Mouse (Mus musculus): ENCODE measurements around the gene Sertad2. TPM values are rescaled to one million over a fixed set of nuclear protein-coding genes. Genes with fewer than 3 reads are reported as not detected.

Gene Sertad2
- polyA plus RNA-seq, 1 experiment from 2014 or later, result 52.4 TPM

DNA sequence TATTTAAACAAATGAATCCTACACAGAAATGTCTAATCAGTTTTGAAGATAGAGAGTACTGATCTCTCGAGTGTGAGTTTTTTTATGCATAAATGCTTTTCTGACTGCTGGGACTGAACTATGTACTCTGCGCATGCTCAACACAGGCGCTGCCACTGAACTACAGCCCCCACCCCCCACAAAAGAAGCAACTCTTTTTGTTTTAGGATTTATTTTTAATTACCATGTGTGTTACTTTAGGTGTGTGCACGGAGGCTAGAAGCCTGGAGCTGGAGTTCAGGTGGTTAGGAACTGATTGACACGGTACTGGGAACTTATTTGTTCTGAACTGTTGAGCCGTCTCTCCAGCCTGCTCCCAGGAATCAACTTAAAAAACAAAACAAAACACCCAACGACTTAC, 7.1 kb downstream of the Sertad2 start:
- no peak overlapping the region for H3K4me3 ChIP-seq (replicated peaks)
- H3K9me3 ChIP-seq (replicated peaks), result no peaks in the 10 kb centered on the region
- 70% methylated on average over 7 of the region's 7 CpGs for WGBS
- no peak overlapping the region for H3K4me2 ChIP-seq (replicated peaks)
- ATAC-seq (ENCODE audit: insufficient number of reproducible peaks, low FRiP score, low TSS enrichment, low read depth), result no peak
- H3K4me1 ChIP-seq, result 0 out of 2 replicates have a peak, but pooled peaks cover 8% of the 10 kb centered on the region
- no peak overlapping the region for H3K9ac ChIP-seq
- no peaks in the 10 kb centered on the region for H3K27me3 ChIP-seq
- H3K36me3 ChIP-seq, result no peaks in the 10 kb centered on the region
- no peak overlapping the region for H3K27ac ChIP-seq (replicated peaks)

DNA sequence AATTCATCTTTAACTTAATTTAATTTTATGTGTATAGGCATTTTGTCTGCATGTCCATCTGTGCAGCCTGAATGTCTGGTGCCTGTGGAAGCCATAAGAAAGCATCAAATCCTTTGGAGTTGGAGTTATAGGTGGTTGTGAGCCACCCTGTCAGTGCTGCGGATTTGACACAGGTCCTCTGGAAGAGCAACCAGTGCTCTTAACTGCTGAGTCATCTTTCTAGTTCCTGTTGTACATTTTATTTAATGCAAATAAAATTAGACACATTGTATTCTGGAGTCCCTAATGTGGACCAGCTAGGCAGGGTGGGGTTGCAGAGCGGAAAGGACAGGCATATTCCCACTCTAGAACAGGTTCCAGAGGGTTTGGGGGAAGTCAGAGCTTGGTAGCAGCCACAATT, 9.0 kb downstream of the Sertad2 start:
- Histone ChIP-seq H3K9ac (no peak overlapping the region), H3K27ac (replicated peaks) (no peak overlapping the region), H3K27me3 (no peaks in the 10 kb centered on the region), H3K36me3 (no peaks in the 10 kb centered on the region), H3K4me1 (0 out of 2 replicates have a peak, but pooled peaks cover 4% of the 10 kb centered on the region), H3K4me2 (replicated peaks) (no peak overlapping the region), H3K9me3 (replicated peaks) (no peaks in the 10 kb centered on the region), H3K4me3 (replicated peaks) (no peak overlapping the region)
- ATAC-seq (ENCODE audit: insufficient number of reproducible peaks, low FRiP score, low TSS enrichment, low read depth), result no peak
- WGBS, result 85% methylated on average over 2 of the region's 2 CpGs

DNA sequence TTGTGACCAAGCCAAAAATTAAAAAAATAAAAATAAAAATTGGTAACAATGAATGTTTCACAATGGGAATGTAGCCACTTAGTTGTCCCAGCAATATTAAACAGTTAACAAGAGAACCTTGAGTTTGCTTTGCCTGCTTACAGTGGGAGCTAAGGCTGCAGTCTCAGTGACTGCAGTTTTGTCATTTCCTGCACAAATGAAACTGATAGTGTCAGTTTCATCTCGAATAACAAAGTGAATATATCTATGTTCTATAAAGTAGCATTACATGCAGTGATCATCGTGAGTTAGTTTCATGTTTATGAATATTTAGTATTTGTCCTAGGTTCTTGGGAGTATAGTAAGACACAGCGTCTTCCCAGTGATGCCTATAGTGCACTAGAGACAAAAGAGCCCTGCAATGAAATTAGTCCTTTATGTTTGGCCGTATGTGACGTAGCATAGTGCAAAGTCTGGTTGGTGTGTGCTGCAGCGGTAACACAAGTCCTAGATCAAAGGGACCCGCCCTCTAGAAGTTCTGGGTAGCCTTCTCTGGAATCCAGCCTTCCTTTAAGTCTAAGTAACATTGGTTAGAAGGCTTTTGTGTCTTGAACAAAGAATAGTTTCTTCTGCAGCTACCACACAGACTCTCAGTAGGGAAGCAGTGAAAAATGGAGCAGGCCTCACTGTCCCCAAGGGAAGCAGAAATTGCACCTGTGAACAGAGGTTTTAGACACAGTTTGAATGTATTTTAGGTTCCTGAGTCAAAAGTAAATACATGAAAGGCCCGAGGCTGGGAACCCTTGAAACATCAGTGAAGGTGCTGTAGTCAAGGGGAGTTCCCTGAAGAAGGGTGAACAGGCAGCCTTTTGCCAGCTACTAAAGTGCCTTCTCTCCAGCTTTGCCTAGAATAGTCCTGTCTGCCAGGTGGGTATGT, 10.0 kb downstream of the Sertad2 start:
- Histone ChIP-seq H3K9me3 (replicated peaks) (no peaks in the 10 kb centered on the region), H3K4me1 (0 out of 2 replicates have a peak, but pooled peaks cover 4% of the 10 kb centered on the region), H3K36me3 (no peaks in the 10 kb centered on the region), H3K4me2 (replicated peaks) (no peak overlapping the region), H3K9ac (no peak overlapping the region), H3K27ac (replicated peaks) (no peak overlapping the region), H3K27me3 (no peaks in the 10 kb centered on the region), H3K4me3 (replicated peaks) (no peak overlapping the region)
- WGBS, result 70% methylated on average over 8 of the region's 8 CpGs
- no peak for ATAC-seq (ENCODE audit: insufficient number of reproducible peaks, low FRiP score, low TSS enrichment, low read depth)

DNA sequence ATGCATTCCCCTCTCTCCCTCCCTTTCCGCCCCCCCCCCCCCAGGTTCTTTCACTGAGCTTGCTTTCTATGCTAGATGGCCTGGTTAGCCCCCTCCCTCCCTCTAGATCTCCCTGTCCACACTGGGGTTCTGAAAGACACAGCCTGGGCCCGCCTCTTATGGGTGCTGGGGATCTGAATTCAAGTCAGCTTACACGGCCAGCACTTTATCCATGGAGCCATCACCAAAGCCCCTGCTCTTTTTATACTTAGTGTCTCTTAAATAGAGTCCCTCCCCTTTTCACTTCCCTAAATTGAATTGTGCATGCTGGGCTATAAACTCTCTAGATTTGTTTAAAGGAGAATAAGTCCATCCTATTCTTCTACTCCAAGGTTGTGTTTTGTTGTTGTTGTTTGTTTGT, 12.6 kb downstream of the Sertad2 start:
- no peak for ATAC-seq (ENCODE audit: insufficient number of reproducible peaks, low FRiP score, low TSS enrichment, low read depth)
- WGBS, result 78% methylated on average over 2 of the region's 3 CpGs
- Histone ChIP-seq H3K4me3 (replicated peaks) (no peak overlapping the region), H3K9me3 (replicated peaks) (no peaks in the 10 kb centered on the region), H3K27ac (replicated peaks) (no peak overlapping the region), H3K36me3 (no peaks in the 10 kb centered on the region), H3K27me3 (no peaks in the 10 kb centered on the region), H3K9ac (no peak overlapping the region), H3K4me1 (peaks cover 18% of the 10 kb centered on the region), H3K4me2 (replicated peaks) (no peak overlapping the region)

DNA sequence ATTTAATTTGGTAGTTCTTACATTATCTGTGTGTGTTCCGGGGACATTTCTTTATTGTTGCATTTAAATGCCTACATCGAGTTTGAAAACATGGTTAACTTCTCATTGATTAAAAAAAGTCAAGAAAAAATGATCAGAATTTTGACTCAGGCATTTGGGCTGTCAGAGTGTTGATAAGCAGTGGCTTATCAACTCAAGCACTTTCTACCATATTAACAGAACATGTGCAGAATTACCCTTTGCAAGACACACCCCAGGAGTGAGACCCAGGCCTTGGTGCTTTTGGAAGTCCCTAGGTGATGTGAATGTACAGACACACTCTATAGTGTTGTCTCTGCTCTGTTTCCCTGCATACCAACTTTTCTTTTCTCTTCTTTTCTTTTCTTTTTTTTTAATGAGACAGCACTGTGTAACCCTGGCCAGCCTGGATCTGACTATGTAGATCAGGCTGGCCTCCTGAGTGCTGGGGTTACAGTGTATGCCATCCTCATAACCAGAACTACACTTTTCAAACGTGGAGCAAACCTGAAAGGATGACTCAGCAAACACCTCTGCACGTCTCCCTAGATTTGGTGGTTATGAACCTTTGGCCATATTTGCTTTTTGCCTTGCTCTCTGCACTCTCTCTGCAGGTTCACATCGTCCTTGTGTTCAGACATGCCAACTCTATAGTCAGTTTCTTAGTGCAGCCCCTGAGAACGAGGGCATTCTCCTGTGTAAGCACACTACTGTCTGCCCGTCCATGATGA, 13.3 kb downstream of the Sertad2 start:
- Histone ChIP-seq H3K27me3 (no peaks in the 10 kb centered on the region), H3K4me1 (peaks cover 21% of the 10 kb centered on the region), H3K27ac (replicated peaks) (no peak overlapping the region), H3K4me3 (replicated peaks) (no peak overlapping the region), H3K36me3 (no peaks in the 10 kb centered on the region), H3K4me2 (replicated peaks) (no peak overlapping the region), H3K9ac (no peak overlapping the region), H3K9me3 (replicated peaks) (no peaks in the 10 kb centered on the region)
- no peak for ATAC-seq (ENCODE audit: insufficient number of reproducible peaks, low FRiP score, low TSS enrichment, low read depth)
- 80% methylated on average over 7 of the region's 7 CpGs for WGBS

DNA sequence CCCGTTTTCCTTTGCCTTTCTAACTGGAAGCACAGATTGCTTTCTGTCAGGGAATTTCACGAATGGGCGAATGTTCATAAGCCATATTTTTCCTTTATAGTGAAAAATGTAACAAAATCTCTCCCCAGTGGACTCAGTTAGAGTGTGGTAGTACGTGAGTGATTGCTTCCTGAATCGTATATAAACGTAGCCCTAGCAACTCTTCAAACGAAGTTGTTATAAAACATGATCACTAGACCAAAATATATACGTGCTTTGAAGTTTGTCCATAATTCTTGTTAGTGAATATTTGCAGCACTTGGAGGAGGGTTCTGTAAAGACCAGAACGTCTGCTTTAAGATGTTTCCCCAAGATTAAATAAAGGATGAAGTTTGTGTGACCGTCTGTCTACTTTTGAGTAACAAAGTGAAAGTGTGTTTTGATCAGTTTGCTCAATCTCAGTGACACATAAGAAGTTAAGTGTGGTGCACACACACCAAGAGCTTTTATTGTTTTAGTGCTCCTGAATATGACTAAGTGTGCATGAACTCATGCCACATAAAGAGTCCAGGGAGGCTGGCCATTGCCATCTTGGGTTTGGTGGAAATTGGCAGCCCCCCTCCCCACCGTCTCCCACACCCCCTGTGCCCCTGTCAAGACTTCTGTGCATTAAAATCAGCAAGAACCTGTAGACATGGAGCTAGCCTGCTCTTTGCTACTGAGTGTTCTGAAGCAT, 16.3 kb downstream of the Sertad2 start:
- Histone ChIP-seq H3K4me2 (replicated peaks) (no peak overlapping the region), H3K36me3 (no peaks in the 10 kb centered on the region), H3K27me3 (no peaks in the 10 kb centered on the region), H3K4me1 (peaks cover 22% of the 10 kb centered on the region), H3K27ac (replicated peaks) (no peak overlapping the region), H3K9ac (no peak overlapping the region), H3K4me3 (replicated peaks) (no peak overlapping the region), H3K9me3 (replicated peaks) (no peaks in the 10 kb centered on the region)
- no peak for ATAC-seq (ENCODE audit: insufficient number of reproducible peaks, low FRiP score, low TSS enrichment, low read depth)
- 43% methylated on average over 11 of the region's 11 CpGs for WGBS

DNA sequence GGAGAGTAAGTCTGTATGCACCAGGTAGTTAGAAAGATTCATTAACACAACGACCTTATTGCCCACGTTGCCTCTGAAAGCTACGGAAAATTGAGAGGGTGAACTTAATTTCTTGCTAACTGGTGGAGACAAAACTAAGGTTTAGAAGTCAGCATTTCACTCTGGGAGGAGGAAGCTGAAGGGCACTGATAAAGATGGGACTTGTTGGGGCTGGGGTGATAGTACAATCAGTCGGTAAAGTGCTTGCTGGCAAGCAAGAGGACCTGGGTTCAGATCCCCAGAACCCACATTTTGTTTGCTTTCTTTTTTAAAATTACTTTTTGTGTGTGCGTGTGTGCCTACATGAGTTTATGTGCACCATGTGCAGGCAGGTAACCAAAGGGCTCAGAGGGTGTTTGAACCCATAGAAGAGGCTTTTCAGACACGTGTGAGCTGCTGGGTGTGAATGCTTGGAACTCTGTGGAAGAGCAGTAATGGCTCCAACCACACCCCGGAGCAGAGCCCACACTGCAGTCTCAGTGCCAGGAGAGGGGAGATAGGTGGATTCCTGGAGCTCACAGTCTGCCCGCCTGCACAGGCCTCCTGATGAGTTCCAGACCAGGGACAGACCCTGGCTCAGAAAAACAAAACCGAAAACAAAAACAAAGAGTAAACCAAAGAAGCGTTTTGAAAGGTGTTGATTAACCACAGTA, 17.0 kb downstream of the Sertad2 start:
- Histone ChIP-seq H3K4me1 (peaks cover 22% of the 10 kb centered on the region), H3K27me3 (no peaks in the 10 kb centered on the region), H3K9me3 (replicated peaks) (no peaks in the 10 kb centered on the region), H3K9ac (no peak overlapping the region), H3K36me3 (no peaks in the 10 kb centered on the region), H3K4me3 (replicated peaks) (no peak overlapping the region), H3K27ac (replicated peaks) (no peak overlapping the region; the same call in 1 of the 2 replicates), H3K4me2 (replicated peaks) (no peak overlapping the region)
- ATAC-seq (ENCODE audit: insufficient number of reproducible peaks, low FRiP score, low TSS enrichment, low read depth), result no peak
- 51% methylated on average over 10 of the region's 10 CpGs for WGBS

DNA sequence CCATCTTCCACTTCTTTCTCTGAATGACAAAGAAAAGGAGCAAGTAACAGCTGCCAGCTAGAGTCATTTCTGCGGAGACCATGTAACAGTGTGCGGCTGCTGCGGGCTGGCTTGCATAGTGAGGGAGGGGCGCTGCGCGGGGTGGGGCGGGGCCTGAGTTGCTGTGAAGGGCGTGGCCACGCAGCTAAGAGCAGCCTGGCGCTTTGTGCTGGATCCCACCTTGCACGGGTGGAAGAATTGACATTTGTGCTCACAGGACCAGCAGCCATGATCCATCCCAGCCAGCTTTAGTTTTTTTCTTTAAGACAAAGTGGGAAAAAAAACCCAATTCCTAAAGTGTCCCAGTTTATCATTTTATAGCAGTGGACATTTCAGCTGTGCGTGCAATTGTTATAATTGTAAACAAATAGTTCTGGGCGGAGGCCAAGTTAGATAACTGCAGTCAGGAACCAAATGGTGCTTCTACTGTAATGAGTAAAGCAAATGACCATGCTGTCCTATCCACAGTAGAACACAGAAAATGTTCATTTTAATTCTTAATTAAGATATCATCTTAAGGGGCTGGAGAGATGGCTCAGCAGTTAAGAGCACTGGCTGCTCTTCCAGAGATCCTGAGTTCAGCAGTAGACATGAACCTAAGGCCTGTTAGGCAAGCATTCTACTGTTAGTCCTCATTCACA, 18.4 kb downstream of the Sertad2 start:
- Histone ChIP-seq H3K27me3 (no peaks in the 10 kb centered on the region), H3K4me3 (replicated peaks) (peak overlapping the region; percentile 28), H3K36me3 (no peaks in the 10 kb centered on the region), H3K4me1 (peaks cover 22% of the 10 kb centered on the region), H3K4me2 (replicated peaks) (peak overlapping the region; percentile 51), H3K9me3 (replicated peaks) (no peaks in the 10 kb centered on the region), H3K27ac (replicated peaks) (peak overlapping the region; percentile 65; the same call in 1 of the 2 replicates), H3K9ac (no peak overlapping the region)
- 7% methylated on average over 13 of the region's 13 CpGs for WGBS
- ATAC-seq (ENCODE audit: insufficient number of reproducible peaks, low FRiP score, low TSS enrichment, low read depth), result peak; percentile 91

DNA sequence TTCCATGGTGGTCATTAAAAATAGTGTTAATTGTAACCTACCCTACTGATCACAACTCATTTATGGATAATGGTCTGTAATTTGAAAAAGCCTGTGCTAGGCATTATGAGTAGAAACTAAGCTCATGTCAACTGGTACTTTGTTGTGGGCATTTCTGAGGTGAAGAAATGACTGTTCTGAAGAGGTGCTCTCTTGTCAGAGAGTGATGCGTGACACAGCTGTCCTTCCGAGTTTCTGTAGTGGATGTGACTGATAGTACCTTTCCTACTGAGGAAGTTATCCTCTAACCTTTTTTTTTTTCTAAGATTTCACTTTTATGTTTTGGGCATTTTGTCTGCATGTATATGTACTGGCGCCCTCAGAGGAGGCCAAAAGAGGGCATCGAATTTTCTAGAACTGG, 22.0 kb downstream of the Sertad2 start:
- no peak for ATAC-seq (ENCODE audit: insufficient number of reproducible peaks, low FRiP score, low TSS enrichment, low read depth)
- Histone ChIP-seq H3K9me3 (replicated peaks) (no peaks in the 10 kb centered on the region), H3K4me3 (replicated peaks) (no peak overlapping the region), H3K27ac (replicated peaks) (no peak overlapping the region), H3K27me3 (no peaks in the 10 kb centered on the region), H3K9ac (no peak overlapping the region), H3K4me1 (peaks cover 13% of the 10 kb centered on the region), H3K4me2 (replicated peaks) (no peak overlapping the region), H3K36me3 (no peaks in the 10 kb centered on the region)
- WGBS, result 90% methylated on average over 4 of the region's 4 CpGs

DNA sequence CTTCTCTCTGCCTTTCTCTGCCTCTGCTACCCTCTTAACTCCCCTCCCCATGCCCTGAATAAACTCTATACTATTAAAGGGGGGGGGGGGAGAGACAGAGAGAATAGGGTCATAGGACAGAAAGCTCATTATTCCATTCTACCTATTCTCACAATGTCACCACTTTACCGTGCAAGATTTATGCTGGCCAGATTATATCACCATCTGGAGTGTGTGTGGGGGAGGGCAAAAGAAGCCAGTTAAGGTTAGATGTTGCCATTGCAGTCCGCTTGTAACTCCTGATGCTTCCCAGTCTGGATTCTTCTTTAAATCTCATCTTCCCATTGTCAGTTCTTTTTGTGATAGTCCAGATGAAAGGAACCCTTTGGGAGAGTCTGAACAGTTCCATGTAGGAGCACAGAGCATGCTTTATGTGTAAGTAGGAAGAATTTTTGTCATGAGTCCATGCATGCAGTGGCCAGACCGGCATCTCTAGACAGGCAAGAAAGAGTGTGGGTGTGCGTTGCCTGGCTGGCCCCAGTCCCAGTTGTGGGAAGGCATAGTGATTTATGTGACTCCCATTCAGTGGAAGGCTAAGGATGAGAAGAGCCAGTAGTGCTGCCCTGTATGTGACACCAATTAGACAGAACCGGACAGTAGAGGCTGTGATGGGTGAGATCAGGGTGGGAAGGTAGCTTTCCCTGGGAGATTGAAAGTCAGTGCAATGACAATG, 28.8 kb downstream of the Sertad2 start:
- 72% methylated on average over 5 of the region's 5 CpGs for WGBS
- Histone ChIP-seq H3K4me2 (replicated peaks) (no peak overlapping the region), H3K9me3 (replicated peaks) (no peaks in the 10 kb centered on the region)

More for the DNA sequence above, 28.8 kb downstream of the Sertad2 start:
- Histone ChIP-seq H3K27ac (replicated peaks) (no peak overlapping the region), H3K36me3 (no peaks in the 10 kb centered on the region), H3K9ac (no peak overlapping the region), H3K4me1 (peaks cover 11% of the 10 kb centered on the region), H3K27me3 (no peaks in the 10 kb centered on the region), H3K4me3 (replicated peaks) (no peak overlapping the region)
- no peak for ATAC-seq (ENCODE audit: insufficient number of reproducible peaks, low FRiP score, low TSS enrichment, low read depth)

Data from embryonic facial prominence, embryonic 15.5 days (tissue).